Mouse (Mus musculus): ENCODE data around the gene 3110009E18Rik. TPM values are rescaled to one million over a fixed set of nuclear protein-coding genes. Genes with fewer than 3 reads are reported as not detected.

The 3110009E18Rik gene
- polyA plus RNA-seq, 1 experiment from 2014 or later = 26.1 TPM

- Histone ChIP-seq H3K9me3 (ENCODE audit: control insufficient read depth, low read length) (0 out of 2 replicates have a peak, but pooled peaks cover 4% of the 10 kb centered on the region), H3K36me3 (ENCODE audit: control insufficient read depth, insufficient read depth, low read length) (peaks cover 24% of the 10 kb centered on the region), H3K4me3 (ENCODE audit: low read depth, low read length) (no peak overlapping the region), H3K27ac (ENCODE audit: low read depth, low read length) (no peak overlapping the region), H3K9ac (ENCODE audit: low read depth, low read length) (no peak overlapping the region), H3K27me3 (ENCODE audit: control insufficient read depth, insufficient read depth, low read length) (no peaks in the 10 kb centered on the region), H3K4me1 (replicated peaks; ENCODE audit: control insufficient read depth, insufficient read depth, low read length) (peaks cover 5% of the 10 kb centered on the region; the same call in 1 of the 2 replicates), H3K4me2 (replicated peaks; ENCODE audit: low read depth, low read length) (no peak overlapping the region)
- 85% methylated on average over 9 of the region's 9 CpGs for WGBS
- ATAC-seq (ENCODE audit: low FRiP score) = no peak
- no peak for DNase-seq (ENCODE audit: low spot score)
Measured at GRCm38 (mm10) chr1:120115671-120116081, 5.3 kb upstream of the 3110009E18Rik start.

GRCm38 (mm10) chr1:120116106-120116505, 4.9 kb upstream of the 3110009E18Rik start:
- Histone ChIP-seq H3K9me3 (ENCODE audit: control insufficient read depth, low read length) (0 out of 2 replicates have a peak, but pooled peaks cover 4% of the 10 kb centered on the region), H3K4me3 (ENCODE audit: low read depth, low read length) (no peak overlapping the region), H3K9ac (ENCODE audit: low read depth, low read length) (no peak overlapping the region), H3K27me3 (ENCODE audit: control insufficient read depth, insufficient read depth, low read length) (no peaks in the 10 kb centered on the region), H3K36me3 (ENCODE audit: control insufficient read depth, insufficient read depth, low read length) (peaks cover 24% of the 10 kb centered on the region), H3K4me1 (replicated peaks; ENCODE audit: control insufficient read depth, insufficient read depth, low read length) (peaks cover 5% of the 10 kb centered on the region; the same call in 1 of the 2 replicates), H3K4me2 (replicated peaks; ENCODE audit: low read depth, low read length) (no peak overlapping the region), H3K27ac (ENCODE audit: low read depth, low read length) (no peak overlapping the region)
- WGBS = 88% methylated on average over 11 of the region's 11 CpGs
- ATAC-seq (ENCODE audit: low FRiP score) = no peak
- DNase-seq (ENCODE audit: low spot score) = no peak

- no peak for ATAC-seq (ENCODE audit: low FRiP score)
- Histone ChIP-seq H3K36me3 (ENCODE audit: control insufficient read depth, insufficient read depth, low read length) (peaks cover 16% of the 10 kb centered on the region), H3K4me3 (ENCODE audit: low read depth, low read length) (no peak overlapping the region), H3K27me3 (ENCODE audit: control insufficient read depth, insufficient read depth, low read length) (no peaks in the 10 kb centered on the region), H3K27ac (ENCODE audit: low read depth, low read length) (no peak overlapping the region), H3K9ac (ENCODE audit: low read depth, low read length) (no peak overlapping the region), H3K9me3 (ENCODE audit: control insufficient read depth, low read length) (0 out of 2 replicates have a peak, but pooled peaks cover 4% of the 10 kb centered on the region), H3K4me2 (replicated peaks; ENCODE audit: low read depth, low read length) (no peak overlapping the region), H3K4me1 (replicated peaks; ENCODE audit: control insufficient read depth, insufficient read depth, low read length) (peaks cover 5% of the 10 kb centered on the region; the same call in 1 of the 2 replicates)
- no peak for DNase-seq (ENCODE audit: low spot score)
- 88% methylated on average over 2 of the region's 2 CpGs for WGBS
Measured at GRCm38 (mm10) chr1:120118854-120119253, 2.1 kb upstream of the 3110009E18Rik start.

GRCm38 (mm10) chr1:120119389-120119788, 1.6 kb upstream of the 3110009E18Rik start:
- no peak overlapping the region for H3K9ac ChIP-seq (ENCODE audit: low read depth, low read length)
- H3K27me3 ChIP-seq (ENCODE audit: control insufficient read depth, insufficient read depth, low read length) = no peaks in the 10 kb centered on the region
- H3K4me2 ChIP-seq (replicated peaks; ENCODE audit: low read depth, low read length) = no peak overlapping the region
- no peak overlapping the region for H3K27ac ChIP-seq (ENCODE audit: low read depth, low read length)
- H3K36me3 ChIP-seq (ENCODE audit: control insufficient read depth, insufficient read depth, low read length) = peaks cover 13% of the 10 kb centered on the region
- WGBS = 90% methylated on average over 4 of the region's 4 CpGs
- H3K9me3 ChIP-seq (ENCODE audit: control insufficient read depth, low read length) = 0 out of 2 replicates have a peak, but pooled peaks cover 2% of the 10 kb centered on the region
- H3K4me1 ChIP-seq (replicated peaks; ENCODE audit: control insufficient read depth, insufficient read depth, low read length) = peaks cover 5% of the 10 kb centered on the region; the same call in 1 of the 2 replicates
- ATAC-seq (ENCODE audit: low FRiP score) (no peak), DNase-seq (ENCODE audit: low spot score) (no peak)
- peak overlapping the region; percentile 52; the same call in 1 of the 2 replicates for H3K4me3 ChIP-seq (ENCODE audit: low read depth, low read length)

GRCm38 (mm10) chr1:120120141-120120968, 632 bp upstream of the 3110009E18Rik start:
- Histone ChIP-seq H3K4me1 (replicated peaks; ENCODE audit: control insufficient read depth, insufficient read depth, low read length) (peaks cover 5% of the 10 kb centered on the region; the same call in 1 of the 2 replicates), H3K9ac (ENCODE audit: low read depth, low read length) (peak overlapping the region; percentile 55), H3K4me2 (replicated peaks; ENCODE audit: low read depth, low read length) (peak overlapping the region; percentile 47), H3K27ac (ENCODE audit: low read depth, low read length) (peak overlapping the region; percentile 67), H3K36me3 (ENCODE audit: control insufficient read depth, insufficient read depth, low read length) (peaks cover 4% of the 10 kb centered on the region), H3K4me3 (ENCODE audit: low read depth, low read length) (peak overlapping the region; percentile 52), H3K9me3 (ENCODE audit: control insufficient read depth, low read length) (no peaks in the 10 kb centered on the region), H3K27me3 (ENCODE audit: control insufficient read depth, insufficient read depth, low read length) (no peaks in the 10 kb centered on the region)
- WGBS = 7% methylated on average over 24 of the region's 24 CpGs
- ATAC-seq (ENCODE audit: low FRiP score) = peak; percentile 58
- peak; percentile 45 for DNase-seq (ENCODE audit: low spot score)

GRCm38 (mm10) chr1:120121930-120122530, 1.0 kb downstream of the 3110009E18Rik start:
- ATAC-seq (ENCODE audit: low FRiP score) (no peak), DNase-seq (ENCODE audit: low spot score) (no peak)
- H3K4me3 ChIP-seq (ENCODE audit: low read depth, low read length) = peak overlapping the region; percentile 52
- peaks cover 5% of the 10 kb centered on the region; the same call in 1 of the 2 replicates for H3K4me1 ChIP-seq (replicated peaks; ENCODE audit: control insufficient read depth, insufficient read depth, low read length)
- no peaks in the 10 kb centered on the region for H3K9me3 ChIP-seq (ENCODE audit: control insufficient read depth, low read length)
- peak overlapping the region; percentile 65 for H3K9ac ChIP-seq (ENCODE audit: low read depth, low read length)
- H3K27me3 ChIP-seq (ENCODE audit: control insufficient read depth, insufficient read depth, low read length) = no peaks in the 10 kb centered on the region
- no peak overlapping the region for H3K27ac ChIP-seq (ENCODE audit: low read depth, low read length)
- no peaks in the 10 kb centered on the region for H3K36me3 ChIP-seq (ENCODE audit: control insufficient read depth, insufficient read depth, low read length)
- WGBS = 88% methylated on average over 9 of the region's 9 CpGs
- H3K4me2 ChIP-seq (replicated peaks; ENCODE audit: low read depth, low read length) = peak overlapping the region; percentile 55

- DNase-seq (ENCODE audit: low spot score) (no peak), ATAC-seq (ENCODE audit: low FRiP score) (no peak)
- Histone ChIP-seq H3K4me2 (replicated peaks; ENCODE audit: low read depth, low read length) (no peak overlapping the region), H3K36me3 (ENCODE audit: control insufficient read depth, insufficient read depth, low read length) (no peaks in the 10 kb centered on the region), H3K27ac (ENCODE audit: low read depth, low read length) (no peak overlapping the region), H3K9me3 (ENCODE audit: control insufficient read depth, low read length) (no peaks in the 10 kb centered on the region), H3K9ac (ENCODE audit: low read depth, low read length) (no peak overlapping the region), H3K4me3 (ENCODE audit: low read depth, low read length) (no peak overlapping the region), H3K4me1 (replicated peaks; ENCODE audit: control insufficient read depth, insufficient read depth, low read length) (peaks cover 5% of the 10 kb centered on the region; the same call in 1 of the 2 replicates), H3K27me3 (ENCODE audit: control insufficient read depth, insufficient read depth, low read length) (no peaks in the 10 kb centered on the region)
- 94% methylated on average over 8 of the region's 8 CpGs for WGBS
Measured at GRCm38 (mm10) chr1:120122634-120123383, 1.8 kb downstream of the 3110009E18Rik start.

- ATAC-seq (ENCODE audit: low FRiP score) (no peak), DNase-seq (ENCODE audit: low spot score) (no peak)
- Histone ChIP-seq H3K9me3 (ENCODE audit: control insufficient read depth, low read length) (no peaks in the 10 kb centered on the region), H3K9ac (ENCODE audit: low read depth, low read length) (no peak overlapping the region), H3K27ac (ENCODE audit: low read depth, low read length) (no peak overlapping the region), H3K4me2 (replicated peaks; ENCODE audit: low read depth, low read length) (no peak overlapping the region), H3K27me3 (ENCODE audit: control insufficient read depth, insufficient read depth, low read length) (no peaks in the 10 kb centered on the region), H3K36me3 (ENCODE audit: control insufficient read depth, insufficient read depth, low read length) (no peaks in the 10 kb centered on the region), H3K4me3 (ENCODE audit: low read depth, low read length) (no peak overlapping the region), H3K4me1 (replicated peaks; ENCODE audit: control insufficient read depth, insufficient read depth, low read length) (peaks cover 3% of the 10 kb centered on the region; the same call in 1 of the 2 replicates)
- 93% methylated on average over 4 of the region's 4 CpGs for WGBS
Measured at GRCm38 (mm10) chr1:120124839-120125238, 3.9 kb downstream of the 3110009E18Rik start.
